Mouse (Mus musculus) midbrain, postnatal 0 days (tissue): Measurements from ENCODE around the gene H2-M10.5. TPM values are rescaled to one million over a fixed set of nuclear protein-coding genes. Genes with fewer than 3 reads are reported as not detected.

ENCODE experiments used
- ATAC-seq: fragments of 200-750 bp; cut with Nextera tagmentation; 2 replicates; pipeline ENCODE4 v1.8.0; 2017; ENCODE audit warnings: moderate number of reproducible peaks, mild to moderate bottlenecking, moderate TSS enrichment, moderate library complexity; ENCODE audit not compliant: low FRiP score
- DNase-seq: peaks from one replicate; pipeline ENCODE4 v3.0.0-alpha.2; 2015; ENCODE audit warnings: low spot score
- H3K27ac ChIP-seq: fragments of 300-500 bp; sonication (generic); 2 replicates; pipeline ENCODE4 v1.5.1; 2014; ENCODE audit warnings: low read depth, mild to moderate bottlenecking, low read length, mixed read lengths
- H3K27me3 ChIP-seq: fragments of 300-500 bp; sonication (generic); 2 replicates; pipeline ENCODE4 v1.6.1; 2014; ENCODE audit warnings: low read length, control low read depth, mixed read lengths; ENCODE audit not compliant: insufficient read depth
- H3K36me3 ChIP-seq: fragments of 300-500 bp; sonication (generic); 2 replicates; pipeline ENCODE4 v1.6.1; 2014; ENCODE audit warnings: low read length, control low read depth, mixed read lengths; ENCODE audit not compliant: insufficient read depth
- H3K4me1 ChIP-seq: fragments of 300-500 bp; sonication (generic); 2 replicates; pipeline ENCODE4 v1.6.1; 2014; ENCODE audit warnings: mild to moderate bottlenecking, control low read depth, antibody characterized with exemption, low read length, mixed read lengths; ENCODE audit not compliant: insufficient read depth
- H3K4me2 ChIP-seq: fragments of 300-500 bp; sonication (generic); 2 replicates; pipeline ENCODE4 v1.6.1; 2014; ENCODE audit warnings: low read depth, mild to moderate bottlenecking, low read length, mixed read lengths; ENCODE audit not compliant: poor library complexity, severe bottlenecking
- H3K4me3 ChIP-seq: fragments of 300-500 bp; sonication (generic); 2 replicates; pipeline ENCODE4 v1.5.1; 2014; ENCODE audit warnings: low read depth, mild to moderate bottlenecking, low read length, moderate library complexity
- H3K9ac ChIP-seq: fragments of 300-500 bp; sonication (generic); replicated peaks from 2 replicates; pipeline ENCODE4 v1.6.1; 2014; ENCODE audit warnings: mild to moderate bottlenecking, low read length, moderate library complexity, mixed read lengths; ENCODE audit not compliant: poor library complexity, severe bottlenecking
- H3K9me3 ChIP-seq: fragments of 300-500 bp; sonication (generic); 2 replicates; pipeline ENCODE4 v1.6.1; 2016; ENCODE audit warnings: low read length, control low read depth
- CTCF ChIP-seq: IDR thresholded peaks from 2 replicates; pipeline ENCODE4 v1.5.1; 2016; ENCODE audit warnings: antibody characterized with exemption, mild to moderate bottlenecking
- WGBS: fragments of 180-500 bp; shearing (Covaris S2); extraction: QIAGEN DNeasy Blood & Tissue Kit; methylation state at CpG from one replicate; pipeline ENCODE4 v1.1.7; 2014; 5-methylcytosine and 5-hydroxymethylcytosine counted together
- polyA plus RNA-seq: library from polyadenylated mRNA; unstranded; fragments of >200 nt; fragmentation: Nextera tagmentation; extraction: Ambion mirVana; gene quantifications from 2 replicates; pipeline ENCODE4 v1.2.1, GENCODE M21; 2015
- total RNA-seq: library from RNA; depleted of rRNA; stranded (reverse); fragments of >200 nt; gene quantifications from 2 replicates; pipeline ENCODE4 v1.2.3, GENCODE M21; 2014; rRNA removed

H2-M10.5 gene
- total and polyA plus RNA-seq, 2 experiments from 2014 or later, result not detected

DNA sequence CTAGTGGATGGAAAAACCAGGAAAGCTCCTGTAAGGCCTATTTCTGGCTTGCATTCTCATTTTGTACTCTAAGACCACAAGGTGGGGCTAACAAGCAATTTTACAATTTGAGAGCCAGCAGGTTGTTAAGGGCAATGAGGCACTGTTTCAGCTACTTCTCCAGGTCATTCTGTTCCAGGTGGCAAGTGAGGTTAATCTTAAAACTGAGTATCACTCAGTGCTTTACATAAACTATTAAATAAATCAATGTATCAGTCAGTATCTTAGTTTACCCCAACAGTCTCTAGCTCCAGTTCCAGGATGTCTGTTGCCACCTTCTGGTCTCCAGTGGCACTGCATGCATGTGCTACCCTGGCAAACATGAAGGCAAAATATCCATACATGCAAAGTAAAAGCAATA is 51.3 kb downstream of the H2-M10.5 start:
- DNase-seq (peak; percentile 58), ATAC-seq (no peak)
- Histone ChIP-seq H3K36me3 (no peaks in the 10 kb centered on the region), H3K9me3 (no peaks in the 10 kb centered on the region), H3K27me3 (no peaks in the 10 kb centered on the region), H3K27ac (no peak overlapping the region), H3K4me3 (no peak overlapping the region), H3K4me2 (no peak overlapping the region), H3K9ac (no peak overlapping the region), H3K4me1 (no peaks in the 10 kb centered on the region)
- TF ChIP-seq CTCF, result peak; percentile 81

DNA sequence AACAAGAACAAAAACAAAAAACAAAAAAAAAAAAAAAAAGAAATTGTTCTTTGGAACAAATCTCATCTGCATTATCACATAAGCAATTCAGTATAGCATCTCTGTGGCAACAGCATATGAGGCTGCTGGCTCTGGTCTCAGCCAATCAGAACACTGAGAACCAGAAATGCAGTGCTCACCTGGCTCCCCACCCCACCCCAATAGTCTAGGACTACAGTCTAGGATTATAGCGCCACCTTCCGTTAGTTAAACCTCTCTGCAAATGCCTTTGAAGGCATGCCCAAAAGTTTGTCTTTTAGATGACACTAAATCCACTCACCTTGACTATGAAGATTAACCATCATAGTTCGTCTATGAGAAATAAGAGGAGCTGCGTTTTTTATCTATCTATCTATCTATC is 52.8 kb downstream of the H2-M10.5 start:
- peak; percentile 66 for TF ChIP-seq CTCF
- H3K4me2 ChIP-seq, result no peak overlapping the region
- H3K4me3 ChIP-seq, result no peak overlapping the region

More for the DNA sequence above, 52.8 kb downstream of the H2-M10.5 start:
- ATAC-seq (peak; percentile 87), DNase-seq (peak; percentile 82)
- Histone ChIP-seq H3K36me3 (no peaks in the 10 kb centered on the region), H3K9ac (no peak overlapping the region), H3K9me3 (no peaks in the 10 kb centered on the region), H3K27ac (no peak overlapping the region), H3K27me3 (no peaks in the 10 kb centered on the region), H3K4me1 (no peaks in the 10 kb centered on the region)
- WGBS, result 31% methylated on average over 4 of the region's 4 CpGs

Other genes starting within 250 kb of the H2-M10.5 start
- gene H2-M11, start 225.8 kb upstream of the H2-M10.5 start, total RNA-seq, result not detected in 2 replicates
- gene H2-M11, start 225.8 kb upstream of the H2-M10.5 start, polyA plus RNA-seq, result not detected in 2 replicates
- gene H2-M9, start 130.2 kb upstream of the H2-M10.5 start, total RNA-seq, result not detected in 2 replicates
- gene H2-M9, start 130.2 kb upstream of the H2-M10.5 start, polyA plus RNA-seq, result not detected in 2 replicates
- gene H2-M1, start 100.7 kb upstream of the H2-M10.5 start, total RNA-seq, result not detected in 2 replicates
- gene H2-M1, start 100.7 kb upstream of the H2-M10.5 start, polyA plus RNA-seq, result not detected in 2 replicates
- gene H2-M10.6, start 39.3 kb downstream of the H2-M10.5 start, total RNA-seq, result not detected in 2 replicates
- gene H2-M10.6, start 39.3 kb downstream of the H2-M10.5 start, polyA plus RNA-seq, result not detected in 2 replicates
- gene Trim26, start 64.2 kb downstream of the H2-M10.5 start, total RNA-seq, result 29.8 and 31.4 TPM in 2 replicates
- 37.9 and 44.3 TPM in 2 replicates for gene Trim26, start 64.2 kb downstream of the H2-M10.5 start, polyA plus RNA-seq
- gene Trim15, start 94.3 kb downstream of the H2-M10.5 start, total RNA-seq, result 0.27 and 0.33 TPM in 2 replicates
- gene Trim15, start 94.3 kb downstream of the H2-M10.5 start, polyA plus RNA-seq, result 0.73 and 0.90 TPM in 2 replicates
- gene Trim10, start 96.7 kb downstream of the H2-M10.5 start, total RNA-seq, result 0.22 and 0.24 TPM in 2 replicates
- 0.16 and 0.17 TPM in 2 replicates for gene Trim10, start 96.7 kb downstream of the H2-M10.5 start, polyA plus RNA-seq
- gene Trim40, start 117.2 kb downstream of the H2-M10.5 start, total RNA-seq, result not detected in 2 replicates
- 0.19 and 0.25 TPM in 2 replicates for gene Trim40, start 117.2 kb downstream of the H2-M10.5 start, polyA plus RNA-seq
- not detected in 2 replicates for gene Trim31, start 125.2 kb downstream of the H2-M10.5 start, total RNA-seq
- gene Trim31, start 125.2 kb downstream of the H2-M10.5 start, polyA plus RNA-seq, result not detected in 2 replicates
- gene Rnf39, start 170.0 kb downstream of the H2-M10.5 start, total RNA-seq, result 3.9 TPM in 2 replicates
- gene Rnf39, start 170.0 kb downstream of the H2-M10.5 start, polyA plus RNA-seq, result 2.8 and 3.3 TPM in 2 replicates
- 54.0 and 64.5 TPM in 2 replicates for gene Ppp1r11, start 178.8 kb downstream of the H2-M10.5 start, total RNA-seq
- 143 and 166 TPM in 2 replicates for gene Ppp1r11, start 178.8 kb downstream of the H2-M10.5 start, polyA plus RNA-seq
- 31.6 and 37.1 TPM in 2 replicates for gene Znrd1, start 185.6 kb downstream of the H2-M10.5 start, total RNA-seq
- gene Znrd1, start 185.6 kb downstream of the H2-M10.5 start, polyA plus RNA-seq, result 42.4 and 43.7 TPM in 2 replicates
- 2.1 and 3.5 TPM in 2 replicates for gene Znrd1as, start 185.7 kb downstream of the H2-M10.5 start, total RNA-seq
- gene Znrd1as, start 185.7 kb downstream of the H2-M10.5 start, polyA plus RNA-seq, result 2.8 and 3.0 TPM in 2 replicates
- gene 2410137M14Rik, start 208.3 kb downstream of the H2-M10.5 start, total RNA-seq, result not detected in 2 replicates
- gene 2410137M14Rik, start 208.3 kb downstream of the H2-M10.5 start, polyA plus RNA-seq, result 0.39 and 0.52 TPM in 2 replicates
- gene H2-M5, start 216.6 kb downstream of the H2-M10.5 start, total RNA-seq, result 2.0 and 4.3 TPM in 2 replicates
- 1.3 and 1.6 TPM in 2 replicates for gene H2-M5, start 216.6 kb downstream of the H2-M10.5 start, polyA plus RNA-seq
- gene Zfp57, start 228.3 kb downstream of the H2-M10.5 start, total RNA-seq, result 140 and 182 TPM in 2 replicates
- 166 and 171 TPM in 2 replicates for gene Zfp57, start 228.3 kb downstream of the H2-M10.5 start, polyA plus RNA-seq